Mouse (Mus musculus): ENCODE measurements at regions not wholly inside any gene's neighbourhood (a gene's known extent, or its start where the extent isn't known, plus 50 kb on each side); places are given as distances from the start of the nearest gene placed in this dataset.

GRCm38 (mm10) chr10:99526148-99526547 is 233.3 kb downstream of the Csl start:
- TF ChIP-seq CTCF (IDR thresholded peaks at IDR 0.05; ENCODE audit: control insufficient read depth, insufficient read depth, insufficient read length), result no peak
- no peak for TF ChIP-seq USF1 (IDR thresholded peaks at IDR 0.05; ENCODE audit: low read depth)
- TF ChIP-seq MAX (IDR thresholded peaks at IDR 0.05), result no peak
